In genomic region chr6:5472692-5473091, GRCm38 (mm10) we compare ENCODE assay signal across 27 mouse cellular contexts. TPM values are rescaled to one million over a fixed set of nuclear protein-coding genes. Genes with fewer than 3 reads are reported as not detected.
DNase-seq lines count a peak whose midpoint lies in the region; ATAC-seq and TF ChIP-seq lines count a peak whose summit lies in the region.
"Had no signal": no experiment of that assay in that cellular context is flagged by ENCODE, and none has a peak within 500 bp of the region (broad histone marks: within the 10 kb centered on the region; RNA-seq: fewer than 3 reads in every experiment).

No protein-coding gene starts in this region.

- no peaks in the 10 kb centered on the region for H3K27me3 ChIP-seq in liver, adult 2 months (ENCODE audit: control insufficient read depth, insufficient read depth, low read length)
- no peaks in the 10 kb centered on the region for H3K27me3 ChIP-seq in liver, postnatal 0 days (ENCODE audit: insufficient read depth, low read length)
- H3K27me3 ChIP-seq: CH12.LX; embryonic facial prominence, embryonic 13.5 days; embryonic facial prominence, embryonic 15.5 days; forebrain, embryonic 13.5 days; forebrain, embryonic 15.5 days had no signal

- peak; percentile 76 for DNase-seq in liver, adult 2 months (ENCODE audit: extremely low read depth, low read depth, low spot score)
- DNase-seq in liver, postnatal 0 days: no peak
- peak; percentile 8 for DNase-seq in lung, postnatal 25 days (ENCODE audit: low spot score)
- DNase-seq in lung, adult 18-20 months: no peak
- DNase-seq in NIH3T3 (ENCODE audit: low read depth): peak; percentile 55
- DNase-seq in fat pad, adult 2 months (ENCODE audit: extremely low read depth, low read depth, low spot score): peak; percentile 47
- DNase-seq in left cerebral cortex, adult 18-20 months (ENCODE audit: low spot score in 2 of 2): no peak
- DNase-seq: adrenal gland, adult 8-10 months; adrenal gland, postnatal 14 days; B cell, adult 2 months; cerebellum, adult 11 months; cerebellum, adult 18-20 months; cerebellum, adult 8-10 months; cerebellum, adult 9-11 months; cerebellum, postnatal 14 days; cerebellum, postnatal 36 days; embryo, embryonic 11 days; forebrain, postnatal 0 days had no signal

- H3K4me2 ChIP-seq in liver, postnatal 0 days (ENCODE audit: low read depth, low read length): no peak overlapping the region
- H3K4me2 ChIP-seq: embryonic facial prominence, embryonic 13.5 days; embryonic facial prominence, embryonic 15.5 days; forebrain, embryonic 13.5 days; forebrain, embryonic 15.5 days had no signal

- TF ChIP-seq CTCF in liver, adult 2 months (IDR thresholded peaks at IDR 0.05; ENCODE audit: low read depth, low read length): no peak
- no peak for TF ChIP-seq CTCF in liver, postnatal 0 days (IDR thresholded peaks at IDR 0.05; ENCODE audit: low read depth)

- no peak overlapping the region for H3K4me3 ChIP-seq in liver, adult 2 months (ENCODE audit: insufficient read depth, low read depth, low read length)
- H3K4me3 ChIP-seq in liver, postnatal 0 days (ENCODE audit: low read depth, low read length): no peak overlapping the region
- H3K4me3 ChIP-seq: embryonic facial prominence, embryonic 13.5 days; embryonic facial prominence, embryonic 15.5 days; erythroblast, embryonic 14.5 days; forebrain, embryonic 13.5 days; forebrain, embryonic 15.5 days had no signal

- TF ChIP-seq EP300 in liver, postnatal 0 days (IDR thresholded peaks at IDR 0.05; ENCODE audit: low read depth): no peak

- WGBS in liver, adult 2 months: 32% methylated on average over 2 of the region's 2 CpGs
- 62% methylated on average over 2 of the region's 2 CpGs for WGBS in liver, postnatal 0 days (ENCODE audit: insufficient replicate concordance)

- H3K27ac ChIP-seq in liver, adult 2 months (replicated peaks; ENCODE audit: insufficient read depth, low read depth, low read length): no peak overlapping the region
- H3K27ac ChIP-seq in liver, postnatal 0 days (ENCODE audit: low read depth): no peak overlapping the region
- H3K27ac ChIP-seq: embryonic facial prominence, embryonic 13.5 days; embryonic facial prominence, embryonic 15.5 days; forebrain, embryonic 13.5 days; forebrain, embryonic 15.5 days had no signal

- no peaks in the 10 kb centered on the region for H3K36me3 ChIP-seq in liver, adult 2 months (ENCODE audit: control insufficient read depth, insufficient read depth, low read length)
- H3K36me3 ChIP-seq in liver, postnatal 0 days (replicated peaks; ENCODE audit: insufficient read depth, low read length): no peaks in the 10 kb centered on the region
- H3K36me3 ChIP-seq: embryonic facial prominence, embryonic 13.5 days; embryonic facial prominence, embryonic 15.5 days; forebrain, embryonic 15.5 days; G1E had no signal

- H3K9me3 ChIP-seq in liver, postnatal 0 days (ENCODE audit: low read length): no peaks in the 10 kb centered on the region
- H3K9me3 ChIP-seq: embryonic facial prominence, embryonic 13.5 days; embryonic facial prominence, embryonic 15.5 days; forebrain, embryonic 13.5 days; forebrain, embryonic 15.5 days; G1E had no signal

- H3K4me1 ChIP-seq in liver, adult 2 months (ENCODE audit: control insufficient read depth, insufficient read depth, low read length): peaks cover 13% of the 10 kb centered on the region; the same call in 1 of the 2 replicates
- H3K4me1 ChIP-seq in liver, postnatal 0 days (ENCODE audit: insufficient read depth): no peaks in the 10 kb centered on the region
- H3K4me1 ChIP-seq: embryonic facial prominence, embryonic 13.5 days; embryonic facial prominence, embryonic 15.5 days; forebrain, embryonic 13.5 days; forebrain, embryonic 15.5 days had no signal

- no peak for TF ChIP-seq POLR2A in liver, adult 2 months (IDR thresholded peaks at IDR 0.05; ENCODE audit: extremely low read depth, insufficient read depth, low read length)

- ATAC-seq in liver, postnatal 0 days: no peak
- ATAC-seq: CD4-positive, CD25-positive, alpha-beta regulatory T cell, adult 4 months; forebrain, embryonic 13.5 days; forebrain, embryonic 15.5 days; forebrain, postnatal 0 days had no signal

- no peaks in the 10 kb centered on the region for H3K79me2 ChIP-seq in liver, adult 2 months (ENCODE audit: control insufficient read depth, insufficient read depth, low read length)

- H3K9ac ChIP-seq in liver, adult 2 months (ENCODE audit: low read depth, low read length): no peak overlapping the region
- no peak overlapping the region for H3K9ac ChIP-seq in liver, postnatal 0 days (replicated peaks)
- H3K9ac ChIP-seq: embryonic facial prominence, embryonic 13.5 days; embryonic facial prominence, embryonic 15.5 days; forebrain, embryonic 13.5 days; forebrain, embryonic 15.5 days; forebrain, postnatal 0 days had no signal

RNA-seq across cellular contexts. Expression of gene Pdk4, which starts 23.4 kb away (rescaled TPM):
- total RNA-seq in liver, adult 2 months (2014; rRNA removed): 2.7 and 2.9 TPM in 2 replicates
- polyA plus RNA-seq in liver, adult 2 months (2012; rRNA removed): 3.8 and 10.3 TPM in 2 replicates
- 9.7 and 10.0 TPM in 2 replicates for polyA plus RNA-seq in liver, postnatal 0 days (2015; fragmentation: Nextera tagmentation; extraction: Ambion mirVana)
- 10 to 100 TPM; 14.5 to 14.6 TPM for total RNA-seq in left cerebral cortex, adult 18-20 months (2021)
- total RNA-seq: CH12.LX; common myeloid progenitor, adult 5-6 weeks had no signal
- polyA plus RNA-seq: CD4-positive, CD25-positive, alpha-beta regulatory T cell, adult 4 months; erythroblast, embryonic 14.5 days; G1E had no signal

Comparison
In these comparisons a context has a peak if more than half of its experiments do, and no peak if none do; other contexts are left out.
1. DNase-seq: peak in liver, adult 2 months (single experiment), lung, postnatal 25 days (single experiment), NIH3T3 (single experiment) and fat pad, adult 2 months (single experiment); none in liver, postnatal 0 days (single experiment), lung, adult 18-20 months (0 of 2) and left cerebral cortex, adult 18-20 months (0 of 2).